Mouse (Mus musculus) limb, embryonic 14.5 days (tissue): ENCODE measurements around the gene Narf. TPM values are rescaled to one million over a fixed set of nuclear protein-coding genes. Genes with fewer than 3 reads are reported as not detected.

Source experiments
- ATAC-seq: fragments of 200-750 bp; cut with Nextera tagmentation; 2 replicates; pipeline ENCODE4 v1.8.0; 2017; ENCODE audit warnings: low read depth, moderate number of reproducible peaks, moderate TSS enrichment; ENCODE audit not compliant: low FRiP score
- DNase-seq: peaks from one replicate; pipeline ENCODE4 v3.0.0-alpha.2; 2015; ENCODE audit warnings: low spot score
- H3K27ac ChIP-seq: fragments of 300-500 bp; sonication (generic); replicated peaks from 2 replicates; pipeline ENCODE4 v1.5.1; 2014; ENCODE audit warnings: low read depth, mild to moderate bottlenecking, low read length, moderate library complexity, mixed read lengths
- H3K27me3 ChIP-seq: fragments of 300-500 bp; sonication (generic); 2 replicates; pipeline ENCODE4 v1.6.1; 2014; ENCODE audit warnings: low read length, mixed read lengths; ENCODE audit not compliant: control insufficient read depth, insufficient read depth
- H3K36me3 ChIP-seq: fragments of 300-500 bp; sonication (generic); 2 replicates; pipeline ENCODE4 v1.6.1; 2014; ENCODE audit warnings: mild to moderate bottlenecking, low read length, moderate library complexity, mixed read lengths; ENCODE audit not compliant: control insufficient read depth, insufficient read depth
- H3K4me1 ChIP-seq: fragments of 300-500 bp; sonication (generic); 2 replicates; pipeline ENCODE4 v1.6.1; 2014; ENCODE audit warnings: antibody characterized with exemption, low read length, mixed read lengths; ENCODE audit not compliant: control insufficient read depth, insufficient read depth
- H3K4me2 ChIP-seq: fragments of 300-500 bp; sonication (generic); replicated peaks from 2 replicates; pipeline ENCODE4 v1.6.1; 2014; ENCODE audit warnings: low read depth, mild to moderate bottlenecking, low read length, moderate library complexity; ENCODE audit not compliant: severe bottlenecking
- H3K4me3 ChIP-seq: fragments of 300-500 bp; sonication (generic); replicated peaks from 2 replicates; pipeline ENCODE4 v1.5.1; 2014; ENCODE audit warnings: low read length
- H3K9ac ChIP-seq: fragments of 300-500 bp; sonication (generic); 2 replicates; pipeline ENCODE4 v1.6.1; 2014; ENCODE audit warnings: mild to moderate bottlenecking, low read depth, low read length, moderate library complexity; ENCODE audit not compliant: severe bottlenecking
- H3K9me3 ChIP-seq: fragments of 300-500 bp; sonication (generic); 2 replicates; pipeline ENCODE4 v1.6.1; 2016; ENCODE audit warnings: low read length; ENCODE audit not compliant: control insufficient read depth
- POLR2A ChIP-seq: fragments of 200-500 bp; IDR thresholded peaks from 2 replicates; pipeline ENCODE4 v1.8.0; 2012; ENCODE audit warnings: inconsistent platforms, mild to moderate bottlenecking, moderate library complexity, borderline replicate concordance; ENCODE audit not compliant: insufficient read depth, insufficient read length; ENCODE audit errors: extremely low read depth
- WGBS: fragments of 180-500 bp; shearing (Covaris S2); extraction: QIAGEN DNeasy Blood & Tissue Kit; methylation state at CpG from one replicate; pipeline ENCODE4 v1.1.7; 2014; 5-methylcytosine and 5-hydroxymethylcytosine counted together
- polyA plus RNA-seq, 2 experiments: library from polyadenylated mRNA; depleted of rRNA in 1 of 2; stranded (reverse) in 1 of 2; unstranded in 1 of 2; fragments of >200 nt; fragmentation: Nextera tagmentation in 1 of 2; extraction: Ambion mirVana in 1 of 2; gene quantifications; 2 replicates each; pipeline versions ENCODE4 v1.2.1 to v1.2.3; 2012 to 2014

Narf gene
- polyA plus RNA-seq, 2 experiments = 44.1 to 49.4 TPM

- no peak for TF ChIP-seq POLR2A
- ATAC-seq (no peak), DNase-seq (no peak)
- H3K36me3 ChIP-seq = peaks cover 85% of the 10 kb centered on the region
- H3K4me1 ChIP-seq = no peaks in the 10 kb centered on the region
- no peak overlapping the region for H3K27ac ChIP-seq
- no peak overlapping the region for H3K9ac ChIP-seq
- 96% methylated on average over 9 of the region's 9 CpGs for WGBS
- no peaks in the 10 kb centered on the region for H3K27me3 ChIP-seq
- no peaks in the 10 kb centered on the region for H3K9me3 ChIP-seq
- no peak overlapping the region for H3K4me3 ChIP-seq
- no peak overlapping the region for H3K4me2 ChIP-seq
These were observed 63.2 kb downstream of the Narf start for GRCm38 (mm10) chr11:121300265-121300664.

GRCm38 (mm10) chr11:121305371-121305770 is 68.3 kb downstream of the Narf start:
- no peak for DNase-seq
- peaks cover 5% of the 10 kb centered on the region; the same call in 1 of the 2 replicates for H3K9me3 ChIP-seq
- H3K27me3 ChIP-seq = no peaks in the 10 kb centered on the region
- 93% methylated on average over 6 of the region's 6 CpGs for WGBS
- H3K4me3 ChIP-seq = no peak overlapping the region
- ATAC-seq = no peak
- H3K9ac ChIP-seq = no peak overlapping the region
- no peak overlapping the region for H3K4me2 ChIP-seq
- H3K27ac ChIP-seq = no peak overlapping the region
- H3K36me3 ChIP-seq = peaks cover 86% of the 10 kb centered on the region
- TF ChIP-seq POLR2A = no peak
- no peaks in the 10 kb centered on the region for H3K4me1 ChIP-seq

Other genes with a start within 250 kb of the Narf start
- 140 and 148 TPM in 2 replicates for gene Csnk1d, start 245.9 kb upstream of the Narf start, polyA plus RNA-seq (2012; rRNA removed)
- gene Csnk1d, start 245.9 kb upstream of the Narf start, polyA plus RNA-seq (2014; fragmentation: Nextera tagmentation; extraction: Ambion mirVana) = 65.8 and 74.9 TPM in 2 replicates
- 0.36 and 0.69 TPM in 2 replicates for gene Cd7, start 197.8 kb upstream of the Narf start, polyA plus RNA-seq (2012; rRNA removed)
- 0.19 and 0.21 TPM in 2 replicates for gene Cd7, start 197.8 kb upstream of the Narf start, polyA plus RNA-seq (2014; fragmentation: Nextera tagmentation; extraction: Ambion mirVana)
- 0.12 TPM in 1 of 2 replicates, not detected in the other for gene Sectm1b, start 173.7 kb upstream of the Narf start, polyA plus RNA-seq (2012; rRNA removed)
- not detected in 2 replicates for gene Sectm1b, start 173.7 kb upstream of the Narf start, polyA plus RNA-seq (2014; fragmentation: Nextera tagmentation; extraction: Ambion mirVana)
- 1.0 and 1.2 TPM in 2 replicates for gene Sectm1a, start 156.0 kb upstream of the Narf start, polyA plus RNA-seq (2012; rRNA removed)
- gene Sectm1a, start 156.0 kb upstream of the Narf start, polyA plus RNA-seq (2014; fragmentation: Nextera tagmentation; extraction: Ambion mirVana) = 0.76 and 1.3 TPM in 2 replicates
- 0.04 TPM in 1 of 2 replicates, not detected in the other for gene Tex19.2, start 118.6 kb upstream of the Narf start, polyA plus RNA-seq (2012; rRNA removed)
- not detected in 2 replicates for gene Tex19.2, start 118.6 kb upstream of the Narf start, polyA plus RNA-seq (2014; fragmentation: Nextera tagmentation; extraction: Ambion mirVana)
- gene Tex19.1, start 91.1 kb upstream of the Narf start, polyA plus RNA-seq (2012; rRNA removed) = 0.06 and 0.10 TPM in 2 replicates
- not detected in 2 replicates for gene Tex19.1, start 91.1 kb upstream of the Narf start, polyA plus RNA-seq (2014; fragmentation: Nextera tagmentation; extraction: Ambion mirVana)
- 2.1 and 3.1 TPM in 2 replicates for gene Uts2r, start 77.0 kb upstream of the Narf start, polyA plus RNA-seq (2012; rRNA removed)
- 1.0 and 1.4 TPM in 2 replicates for gene Uts2r, start 77.0 kb upstream of the Narf start, polyA plus RNA-seq (2014; fragmentation: Nextera tagmentation; extraction: Ambion mirVana)
- 45.5 and 52.2 TPM in 2 replicates for gene Hexdc, start 32.8 kb upstream of the Narf start, polyA plus RNA-seq (2012; rRNA removed)
- 8.4 and 12.5 TPM in 2 replicates for gene Hexdc, start 32.8 kb upstream of the Narf start, polyA plus RNA-seq (2014; fragmentation: Nextera tagmentation; extraction: Ambion mirVana)
- 12.5 and 12.7 TPM in 2 replicates for gene Ogfod3, start 32.5 kb upstream of the Narf start, polyA plus RNA-seq (2012; rRNA removed)
- gene Ogfod3, start 32.5 kb upstream of the Narf start, polyA plus RNA-seq (2014; fragmentation: Nextera tagmentation; extraction: Ambion mirVana) = 21.8 and 22.4 TPM in 2 replicates
- gene Cybc1, start 7.9 kb upstream of the Narf start, polyA plus RNA-seq (2012; rRNA removed) = 47.1 and 50.4 TPM in 2 replicates
- gene Cybc1, start 7.9 kb upstream of the Narf start, polyA plus RNA-seq (2014; fragmentation: Nextera tagmentation; extraction: Ambion mirVana) = 41.3 and 49.6 TPM in 2 replicates
- gene Foxk2, start 22.7 kb downstream of the Narf start, polyA plus RNA-seq (2012; rRNA removed) = 43.7 and 54.2 TPM in 2 replicates
- 11.1 and 13.7 TPM in 2 replicates for gene Foxk2, start 22.7 kb downstream of the Narf start, polyA plus RNA-seq (2014; fragmentation: Nextera tagmentation; extraction: Ambion mirVana)
- gene Wdr45b, start 117.2 kb downstream of the Narf start, polyA plus RNA-seq (2012; rRNA removed) = 94.5 and 110 TPM in 2 replicates
- gene Wdr45b, start 117.2 kb downstream of the Narf start, polyA plus RNA-seq (2014; fragmentation: Nextera tagmentation; extraction: Ambion mirVana) = 113 and 116 TPM in 2 replicates
- gene Rab40b, start 151.0 kb downstream of the Narf start, polyA plus RNA-seq (2012; rRNA removed) = 10.8 and 13.0 TPM in 2 replicates
- 16.8 and 19.0 TPM in 2 replicates for gene Rab40b, start 151.0 kb downstream of the Narf start, polyA plus RNA-seq (2014; fragmentation: Nextera tagmentation; extraction: Ambion mirVana)
- gene Fn3krp, start 184.1 kb downstream of the Narf start, polyA plus RNA-seq (2012; rRNA removed) = 11.2 and 11.6 TPM in 2 replicates
- gene Fn3krp, start 184.1 kb downstream of the Narf start, polyA plus RNA-seq (2014; fragmentation: Nextera tagmentation; extraction: Ambion mirVana) = 7.3 and 7.4 TPM in 2 replicates
- 1.2 and 1.3 TPM in 2 replicates for gene Fn3k, start 197.7 kb downstream of the Narf start, polyA plus RNA-seq (2012; rRNA removed)
- gene Fn3k, start 197.7 kb downstream of the Narf start, polyA plus RNA-seq (2014; fragmentation: Nextera tagmentation; extraction: Ambion mirVana) = 0.61 and 0.81 TPM in 2 replicates
- 43.4 and 45.0 TPM in 2 replicates for gene Tbcd, start 214.7 kb downstream of the Narf start, polyA plus RNA-seq (2012; rRNA removed)
- gene Tbcd, start 214.7 kb downstream of the Narf start, polyA plus RNA-seq (2014; fragmentation: Nextera tagmentation; extraction: Ambion mirVana) = 38.7 and 42.0 TPM in 2 replicates